Mouse (Mus musculus) hematopoietic stem cell, adult 5-6 weeks (primary cell): ENCODE results near the gene Ppp4r3a. TPM values are rescaled to one million over a fixed set of nuclear protein-coding genes. Genes with fewer than 3 reads are reported as not detected.
A peak's percentile ranks its signal among the peaks of the same experiment; 100 is the strongest.
"Not testable (repeated sequence)": the region's sequence is repeated elsewhere in the genome, so short reads cannot be mapped to it uniquely, and the experiment has no call there.

Source experiments
- ATAC-seq, 2 experiments: fragments of 125-278 bp in 1 of 2; replicated peaks in 1 of 2; 2 replicates each; pipeline ENCODE4 v1.8.0; 2016 to 2017; ENCODE audit warnings: inconsistent platforms in 2 of 2, mild to moderate bottlenecking in 2 of 2, moderate number of reproducible peaks in 2 of 2, low read depth in 1 of 2, moderate TSS enrichment in 1 of 2; ENCODE audit not compliant: low FRiP score in 2 of 2, poor library complexity in 2 of 2, severe bottlenecking in 2 of 2, insufficient read depth in 1 of 2, low TSS enrichment in 1 of 2
- total RNA-seq: library from RNA; stranded (forward); fragments of 172-1452, 232-1000 nt; gene quantifications from 2 replicates; pipeline ENCODE4 v1.2.3, GENCODE M21; 2017

Ppp4r3a gene
- total RNA-seq, result 162 and 168 TPM in 2 replicates

DNA sequence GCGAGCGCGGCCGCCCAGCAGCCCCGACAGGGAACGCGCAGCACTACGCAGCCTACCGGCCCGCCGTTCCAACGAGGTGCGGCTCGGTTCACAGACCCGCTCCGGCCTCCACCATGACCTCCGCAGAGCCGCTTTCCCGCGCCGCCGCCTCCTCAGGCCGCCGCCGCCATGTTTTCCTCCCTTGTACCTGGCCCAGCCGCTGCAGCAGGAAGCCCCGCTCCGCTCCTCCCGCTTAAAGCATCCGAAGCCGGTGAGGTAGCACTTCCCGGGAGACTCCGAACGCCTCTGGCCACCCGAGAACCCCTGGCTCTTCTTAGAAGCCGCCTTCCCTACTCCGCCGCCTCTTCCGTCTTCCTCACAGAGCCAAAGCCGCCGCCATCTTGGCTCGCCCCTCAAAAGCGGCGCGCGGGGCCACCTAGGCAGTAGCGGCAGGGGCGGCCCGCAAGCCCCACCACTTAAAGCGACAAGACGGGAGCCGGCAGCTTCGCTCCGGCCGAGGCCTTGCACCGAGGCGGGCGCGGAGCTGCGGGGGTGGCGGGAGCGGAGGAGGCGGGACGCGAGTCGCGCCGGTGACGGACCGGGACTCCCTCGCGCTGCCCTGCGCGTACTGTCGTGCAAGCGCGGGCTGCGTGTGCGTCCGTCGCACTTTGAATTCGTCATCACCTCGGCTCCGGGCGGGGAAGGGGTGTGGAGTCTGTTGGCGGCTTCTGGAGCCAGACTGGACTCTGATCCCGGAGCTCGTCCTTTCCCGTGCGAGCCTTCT lies at the start of gene Ppp4r3a:
TSS of gene Ppp4r3a (minus strand) at position 627 of the 763 bp plus-strand sequence.
- peak; percentile 92 for ATAC-seq

DNA sequence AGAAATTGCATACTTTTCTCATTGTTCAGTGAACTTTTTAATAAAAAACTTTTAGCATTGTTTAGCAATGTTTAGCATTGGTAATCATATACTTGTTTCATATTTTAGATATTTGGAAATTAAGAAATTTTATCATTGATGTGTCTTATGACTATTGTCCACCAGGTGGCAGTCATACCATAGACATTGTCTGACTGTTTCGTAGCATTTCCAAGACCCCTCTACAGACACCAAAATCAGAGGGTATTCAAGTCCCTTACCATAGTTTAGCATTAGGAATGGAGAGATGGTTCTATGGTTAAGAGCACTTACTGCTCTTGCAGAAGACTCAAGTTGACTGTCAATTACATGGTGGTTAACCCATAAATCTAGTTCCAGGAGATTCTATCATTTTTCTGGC lies 39.5 kb upstream of the Ppp4r3a start:
- no peak for ATAC-seq

DNA sequence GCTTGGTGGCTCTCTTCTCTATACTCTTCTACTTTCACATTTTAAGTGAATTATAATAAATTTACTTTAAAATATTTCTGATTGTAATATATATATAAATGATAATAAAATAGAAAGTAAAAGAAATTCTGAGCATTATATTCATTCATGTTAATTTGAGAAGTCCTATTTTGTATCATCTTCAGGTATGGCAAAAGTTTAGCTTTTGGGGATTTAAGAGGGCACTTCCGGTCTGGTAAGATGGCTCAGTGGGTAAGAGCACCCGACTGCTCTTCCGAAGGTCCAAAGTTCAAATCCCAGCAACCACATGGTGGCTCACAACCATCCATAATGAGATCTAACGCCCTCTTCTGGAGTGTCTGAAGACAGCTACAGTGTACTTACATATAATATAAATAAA lies 38.6 kb upstream of the Ppp4r3a start:
- ATAC-seq, result not testable (repeated sequence)

DNA sequence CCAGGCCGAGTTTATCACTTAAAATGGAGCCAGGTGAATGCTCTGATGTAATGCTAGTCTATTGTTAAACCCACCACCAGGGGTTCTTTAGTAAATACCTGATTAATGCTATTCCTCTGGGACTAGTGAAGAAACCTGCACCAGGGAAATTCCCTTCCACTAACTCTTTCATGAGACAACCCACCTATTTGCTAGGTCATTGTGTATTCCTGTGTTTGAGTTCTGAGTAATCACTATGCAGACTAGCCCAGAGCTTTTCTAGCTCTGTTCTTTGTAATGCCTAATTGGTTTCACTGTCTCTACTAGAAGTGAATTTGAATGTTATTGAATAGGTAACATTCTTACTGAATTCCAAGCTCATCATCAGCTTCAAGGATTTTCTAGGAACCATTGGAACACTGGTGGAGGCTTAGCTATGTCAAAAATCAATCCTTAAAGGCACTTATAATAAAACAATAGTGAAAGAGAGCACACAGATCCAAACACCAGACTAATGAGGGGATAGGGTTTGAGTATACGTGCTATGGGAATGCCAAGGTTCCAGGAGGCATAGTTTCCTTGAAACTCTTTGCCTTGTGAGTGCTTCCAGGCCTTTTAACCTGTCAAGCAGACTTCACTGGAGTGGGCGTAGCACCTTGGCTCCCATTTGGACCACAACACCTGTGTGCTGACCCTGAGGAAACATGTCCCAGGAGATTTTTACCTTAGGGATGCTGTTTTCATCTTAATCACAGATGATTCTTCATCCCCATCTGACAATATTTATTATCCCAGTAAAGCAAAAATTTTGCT lies 26.5 kb upstream of the Ppp4r3a start:
- ATAC-seq, result not testable (repeated sequence)

DNA sequence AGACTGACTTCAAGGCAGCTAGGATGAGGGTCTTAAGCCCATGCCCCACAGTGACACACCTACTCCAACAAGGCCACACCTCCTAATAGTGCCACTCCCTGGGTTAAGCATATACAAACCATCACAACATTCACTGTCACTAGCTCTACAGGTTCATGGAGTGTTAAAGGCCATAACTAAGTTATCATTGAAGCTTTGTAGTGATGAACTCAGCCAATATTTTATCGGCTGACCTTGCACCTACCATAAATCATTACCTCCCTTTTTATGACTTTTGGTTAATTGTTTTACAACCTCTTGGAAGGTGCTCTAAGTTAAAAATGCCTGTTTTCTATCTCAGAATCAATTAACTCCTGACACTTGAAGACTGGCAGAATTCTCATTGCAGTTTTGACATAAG lies 24.2 kb upstream of the Ppp4r3a start:
- no peak for ATAC-seq

DNA sequence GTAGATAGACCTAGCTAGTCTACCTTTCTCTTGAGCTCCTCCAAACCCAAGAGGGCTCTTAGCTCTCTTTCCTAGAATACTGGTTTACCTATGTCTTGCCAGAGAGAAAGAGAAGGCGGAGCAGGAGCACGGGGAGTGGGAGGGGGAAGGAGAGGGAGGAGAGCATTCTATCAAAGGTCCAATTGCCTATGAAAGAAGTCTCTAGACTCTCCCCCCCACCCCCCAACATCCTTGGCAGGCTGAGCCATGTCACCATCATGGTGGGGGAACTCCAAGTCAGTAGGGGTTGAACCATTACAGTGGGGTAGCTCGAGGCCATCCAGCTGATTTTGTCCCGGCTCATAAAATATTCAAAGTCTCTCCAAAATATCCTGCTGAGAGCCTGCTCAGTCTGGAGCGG lies 22.1 kb upstream of the Ppp4r3a start:
- ATAC-seq, result no peak

DNA sequence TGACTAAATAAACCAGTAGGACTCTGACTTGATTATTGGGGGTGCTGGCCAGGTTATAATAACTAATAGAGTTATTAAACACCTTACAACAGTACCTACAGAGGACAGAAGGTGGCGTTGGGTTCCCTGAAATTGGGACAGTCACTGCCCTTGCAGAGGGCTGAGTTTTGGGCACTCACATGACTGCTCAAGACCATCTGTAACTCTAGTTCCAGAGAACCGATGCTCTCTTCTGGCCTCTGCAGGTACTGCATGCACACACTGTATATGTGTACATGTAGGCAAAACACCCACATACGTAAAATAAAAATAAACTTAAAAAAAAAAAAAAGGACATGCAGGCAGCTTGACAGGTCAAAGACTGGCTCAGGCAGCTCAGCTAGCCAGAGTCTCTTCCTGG lies 19.1 kb upstream of the Ppp4r3a start:
- ATAC-seq, result peak; percentile 75 to 81

DNA sequence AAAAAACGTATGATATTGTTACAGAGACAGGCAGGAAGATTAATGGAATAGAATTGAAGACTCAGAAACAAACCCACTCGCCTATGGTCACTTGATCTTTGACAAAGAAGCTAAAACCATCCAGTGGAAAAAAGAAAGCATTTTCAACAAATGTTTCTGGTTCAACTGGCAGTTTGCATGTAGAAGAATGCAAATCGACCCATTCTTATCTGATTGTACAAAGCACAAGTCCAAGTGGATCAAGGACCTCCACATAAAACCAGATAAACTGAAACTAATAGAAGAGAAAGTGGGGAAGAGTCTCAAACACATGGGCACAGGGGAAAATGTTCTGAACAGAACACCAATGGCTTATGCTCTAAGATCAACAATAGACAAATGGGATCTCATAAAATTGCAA lies 10.2 kb upstream of the Ppp4r3a start:
- ATAC-seq, result not testable (repeated sequence)

DNA sequence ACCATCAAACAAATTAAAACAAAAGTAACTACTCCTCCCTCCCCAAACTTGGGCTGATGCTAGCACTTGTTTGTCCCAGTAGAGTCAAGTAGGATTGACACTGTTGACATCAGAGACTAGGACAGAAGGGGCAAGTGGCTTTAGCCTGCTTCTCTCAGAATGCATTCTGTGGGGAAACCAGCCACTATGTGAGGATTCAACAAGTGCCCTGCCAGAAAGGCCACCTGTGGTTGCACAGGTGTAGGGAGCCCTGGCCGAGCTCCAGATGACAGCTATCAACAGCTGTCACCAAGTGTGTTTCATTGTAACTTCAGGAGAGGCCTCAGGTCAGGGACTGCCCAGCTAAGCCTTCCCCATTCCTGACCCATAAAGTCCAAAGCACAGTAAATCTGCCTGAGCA lies 6.5 kb upstream of the Ppp4r3a start:
- ATAC-seq, result no peak

DNA sequence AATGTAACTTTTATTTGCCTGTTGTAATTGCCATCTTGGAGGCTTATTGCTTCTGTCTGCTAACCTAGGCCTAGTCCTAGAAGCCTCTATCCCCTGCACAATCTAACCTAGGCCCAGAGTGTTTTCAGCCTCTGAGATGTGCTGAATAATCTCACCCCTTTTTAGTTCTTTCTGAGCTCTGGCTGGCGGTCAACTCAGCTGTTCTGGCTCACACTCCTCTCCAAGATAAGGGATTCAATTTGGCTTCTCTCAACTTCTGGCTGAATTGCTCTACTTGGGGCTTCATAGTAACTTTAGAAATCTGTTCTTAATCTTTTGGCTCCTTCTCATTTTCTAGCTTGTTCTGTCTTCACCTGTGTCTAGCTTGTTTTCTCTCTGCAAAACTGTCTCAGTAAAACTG lies 3.9 kb upstream of the Ppp4r3a start:
- ATAC-seq, result no peak

DNA sequence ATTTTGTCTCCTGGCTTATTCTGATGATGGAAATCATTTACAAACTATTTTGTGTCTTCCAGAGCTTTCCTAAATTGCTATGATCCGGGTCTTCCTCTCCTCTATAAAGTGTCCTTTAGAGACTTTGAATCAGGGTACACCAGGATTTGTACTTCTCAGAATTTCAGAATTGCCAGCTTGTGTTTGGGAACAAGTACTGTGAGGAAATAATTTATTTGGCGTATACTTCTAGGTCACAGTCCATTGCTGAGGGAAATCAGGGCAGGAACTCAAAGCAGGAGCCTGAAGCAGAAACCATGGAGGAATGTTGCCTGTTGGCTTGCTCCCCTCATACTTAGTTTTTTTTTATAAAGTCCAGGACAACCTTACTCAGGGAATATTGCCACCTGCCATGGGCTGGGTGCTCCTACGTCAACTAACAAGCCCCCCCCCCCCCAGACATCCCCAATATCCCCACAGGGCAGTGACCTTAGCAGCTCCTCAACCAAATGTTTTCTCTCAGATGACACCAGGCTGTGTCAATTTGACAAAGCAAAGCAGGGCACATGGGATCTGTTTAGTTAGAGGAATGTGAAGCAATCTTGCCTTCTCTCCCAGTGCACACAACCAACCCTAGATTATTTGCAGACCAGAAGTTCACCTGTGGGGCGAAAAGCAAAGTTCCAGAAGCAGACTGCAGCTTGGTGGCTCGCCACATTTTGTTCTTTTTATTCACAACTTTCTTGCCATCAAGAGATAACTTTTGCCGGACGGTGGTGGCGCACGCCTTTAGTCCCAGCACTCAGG lies 1.6 kb upstream of the Ppp4r3a start:
- no peak for ATAC-seq

DNA sequence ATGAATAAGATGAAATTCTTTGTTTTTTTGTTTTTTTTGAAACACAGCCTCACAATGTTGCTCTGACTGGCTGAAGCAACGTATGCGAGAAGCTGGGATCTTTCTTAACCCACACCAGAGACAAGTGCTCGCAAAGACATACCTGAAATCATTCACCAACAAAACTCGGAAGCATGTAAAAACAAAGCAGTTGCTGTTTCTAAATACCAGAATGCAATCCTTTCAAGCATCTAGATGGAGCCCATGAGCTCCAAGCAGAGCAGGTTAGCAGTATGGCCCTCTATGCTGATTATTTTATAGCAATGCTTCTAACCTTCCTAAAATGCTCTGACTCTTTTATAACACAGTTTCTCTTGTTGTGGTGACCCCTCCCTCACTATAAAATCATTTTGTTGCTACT lies 735 bp upstream of the Ppp4r3a start:
- no peak for ATAC-seq

DNA sequence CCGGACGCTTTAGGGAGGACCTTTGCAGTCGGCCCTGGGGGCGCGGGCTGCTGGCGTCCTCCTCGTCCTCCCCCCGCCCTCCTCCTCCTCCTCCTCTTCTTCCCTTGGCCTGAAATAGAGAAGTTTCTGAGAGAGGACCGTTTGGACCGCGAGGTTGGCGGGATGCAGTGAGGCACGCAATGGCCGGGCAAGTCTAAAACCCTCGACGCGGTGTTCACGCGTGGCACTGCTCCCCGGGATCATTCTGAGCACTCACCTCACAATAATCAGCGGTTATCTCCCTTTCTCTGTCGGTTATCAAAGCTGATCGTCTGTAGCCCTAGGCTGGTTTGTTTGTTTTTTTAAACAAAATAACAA lies 315 bp upstream of the Ppp4r3a start:
- peak; percentile 70 to 76 for ATAC-seq

DNA sequence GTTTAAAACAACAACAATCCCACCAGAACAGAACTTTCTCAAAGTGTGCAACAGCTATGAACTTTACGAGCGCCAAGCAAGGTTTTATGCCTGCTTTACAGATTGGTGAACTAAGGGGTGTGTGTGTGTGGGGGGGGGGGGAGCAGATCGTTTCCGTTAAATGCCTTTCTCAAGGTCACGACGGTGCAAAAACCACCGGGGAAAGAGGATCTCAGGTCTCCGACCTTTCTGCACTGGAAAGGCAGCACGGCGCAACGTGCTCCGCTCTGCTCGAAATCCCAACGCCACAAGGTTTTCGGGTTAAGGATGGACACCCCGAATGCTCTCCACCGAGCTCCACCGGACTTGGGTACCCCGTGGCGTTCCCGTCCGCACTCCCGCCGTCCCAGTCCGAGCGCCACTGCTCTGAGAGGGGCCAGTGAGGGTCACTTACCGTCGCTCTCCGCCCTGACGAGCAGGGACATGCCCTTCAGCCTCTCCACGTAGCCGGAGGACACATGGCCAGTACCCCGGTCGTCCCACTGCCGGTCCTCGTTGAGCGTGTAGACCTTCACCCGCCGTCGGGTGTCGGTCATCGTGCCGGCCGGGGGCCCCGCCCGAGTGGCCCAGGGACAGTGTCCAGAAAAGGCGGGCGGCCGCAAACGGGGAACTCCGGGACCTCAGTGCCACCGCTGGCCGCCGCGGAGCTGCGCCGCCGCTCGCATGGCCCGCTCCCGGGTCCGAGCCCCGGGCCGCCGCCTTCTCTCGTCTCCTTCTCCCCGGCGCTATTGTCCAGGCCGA lies 1.0 kb downstream of the Ppp4r3a start:
- ATAC-seq, result no peak

DNA sequence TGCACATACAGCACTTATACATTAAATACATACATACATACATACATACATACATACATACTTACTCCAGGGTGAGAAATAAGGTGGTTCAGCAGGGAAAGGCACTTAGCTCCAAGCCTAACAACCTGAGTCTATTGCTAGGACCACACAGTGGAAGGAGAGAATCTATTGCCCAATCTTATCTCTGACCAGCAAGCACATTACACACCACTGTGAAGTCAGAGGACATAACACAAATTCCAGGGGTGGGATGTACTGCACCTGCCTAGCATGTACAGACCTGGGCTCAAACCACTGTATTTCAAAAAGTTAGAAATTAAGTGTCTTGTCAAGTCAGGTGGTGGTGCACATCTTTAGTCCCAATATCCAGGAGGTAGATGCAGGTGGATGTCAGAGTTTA lies 5.5 kb downstream of the Ppp4r3a start:
- ATAC-seq, result no peak

DNA sequence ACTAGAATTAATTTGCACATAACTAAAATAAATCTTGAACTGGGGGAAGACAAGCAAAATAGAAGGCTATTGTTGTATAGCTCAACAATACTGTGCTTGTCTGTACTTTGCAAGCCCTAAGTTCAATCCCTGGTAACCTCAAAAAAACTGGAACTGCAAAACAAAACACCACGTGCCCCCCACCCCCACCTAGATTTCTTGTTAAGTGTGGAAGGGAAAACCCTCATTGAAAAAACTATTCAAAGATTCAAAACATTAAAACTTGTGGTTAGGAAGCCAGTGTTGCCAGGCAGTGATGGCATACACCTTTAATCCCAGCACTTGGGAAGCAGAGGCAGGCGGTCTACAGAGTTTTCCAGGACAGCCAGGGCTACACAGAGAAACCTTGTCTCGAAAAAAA lies 8.1 kb downstream of the Ppp4r3a start:
- no peak for ATAC-seq

DNA sequence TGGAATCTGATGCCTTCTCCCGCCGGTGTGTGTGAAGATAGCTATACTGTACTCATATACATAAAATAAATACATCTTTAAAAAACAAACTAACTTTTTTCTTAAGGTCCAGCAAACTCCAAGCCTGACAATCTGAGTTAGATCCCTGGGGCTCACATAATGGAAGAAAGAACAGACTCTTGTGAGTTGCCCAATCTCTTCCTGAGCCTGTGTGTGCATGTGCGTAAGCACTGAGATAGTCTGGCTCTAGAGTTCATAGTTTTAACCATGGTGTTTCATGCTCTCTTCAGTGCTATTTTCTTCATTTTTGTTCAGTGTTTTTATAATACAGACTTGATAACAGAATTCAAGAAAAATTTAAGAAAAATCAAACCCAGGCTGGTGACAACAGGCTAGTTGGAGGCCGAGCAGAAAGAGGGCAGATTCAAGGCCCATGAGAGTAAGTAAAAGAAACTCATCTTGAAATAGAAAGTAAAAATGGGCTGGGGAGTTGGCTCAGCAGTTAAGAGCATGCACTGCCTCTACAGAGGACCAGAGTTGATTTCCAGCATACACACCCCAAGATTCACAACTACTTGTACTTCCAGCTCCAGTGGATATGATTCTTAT lies 8.6 kb downstream of the Ppp4r3a start:
- peak; percentile 7 to 56; a peak in 1 of 4 replicates for ATAC-seq
